Mouse (Mus musculus): ENCODE data around the gene Scarb2. TPM values are rescaled to one million over a fixed set of nuclear protein-coding genes. Genes with fewer than 3 reads are reported as not detected.

Scarb2 gene
- polyA plus RNA-seq, 1 experiment from 2014 or later, result 19.7 TPM

DNA sequence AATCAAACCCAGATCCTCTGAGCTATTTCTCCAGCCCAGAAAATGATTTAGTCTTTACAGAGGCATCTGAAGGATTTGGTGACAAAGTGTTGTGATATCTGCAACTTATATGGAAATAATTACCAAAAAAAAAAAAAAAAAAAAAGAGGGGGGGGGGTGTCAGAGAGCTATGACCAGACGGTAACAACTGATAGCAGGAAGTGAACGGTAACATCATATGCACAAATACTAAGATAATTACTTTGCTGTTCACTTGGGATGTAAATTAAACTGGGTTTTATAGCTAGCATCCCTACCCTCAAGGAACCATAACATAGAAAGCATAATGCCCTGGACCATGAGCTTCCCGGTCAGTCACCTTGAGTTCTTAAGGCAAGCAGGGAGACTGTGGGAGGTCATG lies 16.3 kb downstream of the Scarb2 start:
- WGBS, result 76% methylated on average over 3 of the region's 3 CpGs
- ATAC-seq, result no peak
- Histone ChIP-seq H3K27me3 (replicated peaks; ENCODE audit: control insufficient read depth, insufficient read depth, low read length) (no peaks in the 10 kb centered on the region), H3K9me3 (ENCODE audit: control insufficient read depth) (no peaks in the 10 kb centered on the region), H3K4me3 (ENCODE audit: low read depth, low read length) (no peak overlapping the region), H3K27ac (ENCODE audit: low read depth, low read length) (no peak overlapping the region), H3K4me2 (replicated peaks; ENCODE audit: low read depth) (no peak overlapping the region), H3K36me3 (ENCODE audit: control insufficient read depth, insufficient read depth) (no peaks in the 10 kb centered on the region; the same call in 1 of the 2 replicates), H3K4me1 (replicated peaks; ENCODE audit: control insufficient read depth, insufficient read depth, low read length) (peaks cover 10% of the 10 kb centered on the region), H3K9ac (ENCODE audit: low read depth, low read length) (no peak overlapping the region)
- TF ChIP-seq CTCF (IDR thresholded peaks at IDR 0.05; ENCODE audit: low read depth), result no peak

DNA sequence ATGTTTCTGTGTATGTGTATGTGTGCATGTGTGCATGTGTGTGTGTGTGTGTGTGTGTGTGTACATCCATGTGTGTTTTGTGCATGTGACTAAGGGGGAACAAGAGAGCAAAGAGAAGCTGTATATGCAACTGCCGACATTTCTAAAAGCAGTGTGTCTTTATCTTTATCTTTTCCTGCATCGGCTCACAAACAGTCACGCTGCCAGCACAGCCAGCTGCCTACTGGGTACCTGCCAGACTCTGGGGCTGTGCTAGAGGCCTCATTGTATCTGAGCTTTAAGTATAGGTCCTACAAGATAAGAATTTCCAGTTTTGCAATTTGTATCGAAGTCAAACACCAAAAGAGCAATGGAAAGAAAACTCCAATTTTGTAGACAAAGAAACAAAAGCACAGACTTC lies 17.1 kb downstream of the Scarb2 start:
- no peak overlapping the region for H3K4me2 ChIP-seq (replicated peaks; ENCODE audit: low read depth)
- H3K9ac ChIP-seq (ENCODE audit: low read depth, low read length), result no peak overlapping the region
- H3K27ac ChIP-seq (ENCODE audit: low read depth, low read length), result no peak overlapping the region
- H3K9me3 ChIP-seq (ENCODE audit: control insufficient read depth), result no peaks in the 10 kb centered on the region
- no peak for TF ChIP-seq CTCF (IDR thresholded peaks at IDR 0.05; ENCODE audit: low read depth)
- H3K4me1 ChIP-seq (replicated peaks; ENCODE audit: control insufficient read depth, insufficient read depth, low read length), result peaks cover 10% of the 10 kb centered on the region
- H3K4me3 ChIP-seq (ENCODE audit: low read depth, low read length), result no peak overlapping the region
- H3K27me3 ChIP-seq (replicated peaks; ENCODE audit: control insufficient read depth, insufficient read depth, low read length), result no peaks in the 10 kb centered on the region
- no peaks in the 10 kb centered on the region; the same call in 1 of the 2 replicates for H3K36me3 ChIP-seq (ENCODE audit: control insufficient read depth, insufficient read depth)
- ATAC-seq, result no peak
- WGBS, result 13% methylated on average over 4 of the region's 4 CpGs

DNA sequence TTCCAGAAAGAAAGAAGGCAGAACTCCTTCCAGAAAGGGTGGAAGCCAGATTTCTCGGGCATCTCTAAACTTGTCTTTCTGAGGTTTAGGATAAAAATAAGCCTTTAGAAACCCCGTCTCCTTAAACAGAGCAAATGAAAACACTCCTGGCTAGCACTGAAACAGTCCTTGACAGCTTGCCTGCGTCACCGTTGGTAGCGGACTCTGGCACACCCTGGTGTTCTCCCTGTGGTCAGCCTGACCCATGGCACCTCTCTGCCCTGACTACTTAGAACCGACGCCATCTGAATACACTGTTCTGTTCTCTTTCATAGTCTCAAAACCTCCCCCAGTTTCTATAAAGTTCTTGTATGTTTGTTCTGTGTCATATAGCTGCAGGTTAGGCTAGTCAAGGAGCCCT lies 17.7 kb downstream of the Scarb2 start:
- no peak overlapping the region for H3K27ac ChIP-seq (ENCODE audit: low read depth, low read length)
- peaks cover 3% of the 10 kb centered on the region for H3K36me3 ChIP-seq (ENCODE audit: control insufficient read depth, insufficient read depth)
- TF ChIP-seq CTCF (IDR thresholded peaks at IDR 0.05; ENCODE audit: low read depth), result 0 out of 2 replicates have a peak, but pooled peaks have one; percentile 22
- no peak overlapping the region for H3K4me3 ChIP-seq (ENCODE audit: low read depth, low read length)
- 0 out of 2 replicates have a peak overlapping the region, but pooled peaks have one; percentile 6 for H3K4me2 ChIP-seq (replicated peaks; ENCODE audit: low read depth)
- H3K27me3 ChIP-seq (replicated peaks; ENCODE audit: control insufficient read depth, insufficient read depth, low read length), result no peaks in the 10 kb centered on the region
- H3K9ac ChIP-seq (ENCODE audit: low read depth, low read length), result no peak overlapping the region
- peak; percentile 59; the same call in 1 of the 2 replicates for ATAC-seq
- H3K4me1 ChIP-seq (replicated peaks; ENCODE audit: control insufficient read depth, insufficient read depth, low read length), result peaks cover 10% of the 10 kb centered on the region
- no peaks in the 10 kb centered on the region for H3K9me3 ChIP-seq (ENCODE audit: control insufficient read depth)
- WGBS, result 44% methylated on average over 7 of the region's 7 CpGs

DNA sequence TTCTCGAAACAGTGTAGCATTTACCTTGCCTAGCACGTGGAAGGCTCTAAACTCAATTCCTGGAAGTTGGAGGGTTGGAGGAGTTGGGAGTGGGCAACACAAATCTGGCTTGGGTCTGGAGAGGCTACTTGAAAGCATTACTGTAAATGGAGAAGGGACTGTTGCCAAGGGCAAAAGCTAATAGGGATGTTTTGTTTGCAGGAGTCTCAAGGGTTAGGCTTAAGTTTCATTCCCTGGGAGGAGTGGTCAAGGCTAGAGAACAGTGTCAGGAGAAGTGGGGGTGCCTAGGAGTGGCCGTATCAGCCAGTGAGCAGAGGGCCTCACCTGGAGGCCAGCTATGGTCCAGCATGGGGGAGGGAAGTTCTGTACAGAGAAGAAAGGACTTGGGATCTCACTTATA lies 18.2 kb downstream of the Scarb2 start:
- Histone ChIP-seq H3K9ac (ENCODE audit: low read depth, low read length) (no peak overlapping the region), H3K27ac (ENCODE audit: low read depth, low read length) (0 out of 2 replicates have a peak overlapping the region, but pooled peaks have one; percentile 15), H3K4me3 (ENCODE audit: low read depth, low read length) (no peak overlapping the region), H3K36me3 (ENCODE audit: control insufficient read depth, insufficient read depth) (peaks cover 8% of the 10 kb centered on the region), H3K9me3 (ENCODE audit: control insufficient read depth) (no peaks in the 10 kb centered on the region), H3K4me2 (replicated peaks; ENCODE audit: low read depth) (0 out of 2 replicates have a peak overlapping the region, but pooled peaks have one; percentile 6), H3K27me3 (replicated peaks; ENCODE audit: control insufficient read depth, insufficient read depth, low read length) (no peaks in the 10 kb centered on the region), H3K4me1 (replicated peaks; ENCODE audit: control insufficient read depth, insufficient read depth, low read length) (peaks cover 10% of the 10 kb centered on the region)
- ATAC-seq, result peak; percentile 32; the same call in 1 of the 2 replicates
- peak; percentile 20 for TF ChIP-seq CTCF (IDR thresholded peaks at IDR 0.05; ENCODE audit: low read depth)
- 43% methylated on average over 3 of the region's 3 CpGs for WGBS

DNA sequence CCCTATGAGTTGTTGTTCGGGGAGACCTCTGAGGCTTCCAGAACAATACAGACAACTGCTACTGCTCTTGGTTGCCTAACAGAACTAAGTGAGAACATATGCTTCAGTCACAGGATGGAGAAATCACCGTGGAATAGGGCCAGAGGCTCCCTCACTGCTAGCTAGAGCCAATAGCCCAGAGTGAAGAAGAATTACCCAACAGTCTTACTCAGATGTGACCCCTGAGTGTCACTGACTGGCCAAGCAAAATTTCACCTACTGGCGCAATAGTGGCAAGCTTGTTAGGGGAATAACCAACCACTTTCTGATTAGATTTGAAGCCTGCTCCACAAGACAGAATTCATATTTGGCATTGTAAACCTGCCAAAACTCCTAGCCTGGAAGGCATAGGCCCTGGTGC lies 19.9 kb downstream of the Scarb2 start:
- no peak overlapping the region for H3K4me2 ChIP-seq (replicated peaks; ENCODE audit: low read depth)
- H3K4me1 ChIP-seq (replicated peaks; ENCODE audit: control insufficient read depth, insufficient read depth, low read length), result peaks cover 10% of the 10 kb centered on the region
- no peak for ATAC-seq
- H3K27ac ChIP-seq (ENCODE audit: low read depth, low read length), result no peak overlapping the region
- H3K4me3 ChIP-seq (ENCODE audit: low read depth, low read length), result no peak overlapping the region
- H3K9ac ChIP-seq (ENCODE audit: low read depth, low read length), result no peak overlapping the region
- H3K27me3 ChIP-seq (replicated peaks; ENCODE audit: control insufficient read depth, insufficient read depth, low read length), result no peaks in the 10 kb centered on the region
- peaks cover 19% of the 10 kb centered on the region for H3K36me3 ChIP-seq (ENCODE audit: control insufficient read depth, insufficient read depth)
- TF ChIP-seq CTCF (IDR thresholded peaks at IDR 0.05; ENCODE audit: low read depth), result no peak
- no peaks in the 10 kb centered on the region for H3K9me3 ChIP-seq (ENCODE audit: control insufficient read depth)
- WGBS, result 89% methylated on average over 3 of the region's 3 CpGs

DNA sequence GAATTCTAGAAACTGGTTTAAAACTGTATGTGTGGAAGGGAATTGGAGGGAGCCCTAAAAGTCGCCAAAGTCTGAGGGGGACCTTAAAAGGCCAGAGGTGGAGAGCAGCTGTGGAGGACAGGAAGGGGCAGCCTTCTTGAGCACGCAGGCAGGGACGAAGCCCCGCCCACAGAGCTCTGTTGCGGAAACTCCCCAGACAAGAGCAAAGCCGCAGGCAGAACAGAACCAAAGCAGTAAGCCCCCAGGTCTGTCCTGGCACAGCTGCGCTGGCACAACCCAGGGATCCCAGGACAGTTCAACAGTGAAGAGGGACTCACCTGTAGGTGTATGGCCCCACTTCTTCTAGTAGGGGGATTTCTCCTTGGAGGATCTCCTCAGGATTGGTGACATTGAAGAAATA lies 21.8 kb downstream of the Scarb2 start:
- no peak for ATAC-seq
- Histone ChIP-seq H3K4me3 (ENCODE audit: low read depth, low read length) (no peak overlapping the region), H3K36me3 (ENCODE audit: control insufficient read depth, insufficient read depth) (peaks cover 19% of the 10 kb centered on the region), H3K4me2 (replicated peaks; ENCODE audit: low read depth) (no peak overlapping the region), H3K27me3 (replicated peaks; ENCODE audit: control insufficient read depth, insufficient read depth, low read length) (no peaks in the 10 kb centered on the region), H3K4me1 (replicated peaks; ENCODE audit: control insufficient read depth, insufficient read depth, low read length) (peaks cover 10% of the 10 kb centered on the region), H3K9ac (ENCODE audit: low read depth, low read length) (no peak overlapping the region), H3K27ac (ENCODE audit: low read depth, low read length) (no peak overlapping the region), H3K9me3 (ENCODE audit: control insufficient read depth) (no peaks in the 10 kb centered on the region)
- TF ChIP-seq CTCF (IDR thresholded peaks at IDR 0.05; ENCODE audit: low read depth), result no peak
- WGBS, result 73% methylated on average over 7 of the region's 7 CpGs

DNA sequence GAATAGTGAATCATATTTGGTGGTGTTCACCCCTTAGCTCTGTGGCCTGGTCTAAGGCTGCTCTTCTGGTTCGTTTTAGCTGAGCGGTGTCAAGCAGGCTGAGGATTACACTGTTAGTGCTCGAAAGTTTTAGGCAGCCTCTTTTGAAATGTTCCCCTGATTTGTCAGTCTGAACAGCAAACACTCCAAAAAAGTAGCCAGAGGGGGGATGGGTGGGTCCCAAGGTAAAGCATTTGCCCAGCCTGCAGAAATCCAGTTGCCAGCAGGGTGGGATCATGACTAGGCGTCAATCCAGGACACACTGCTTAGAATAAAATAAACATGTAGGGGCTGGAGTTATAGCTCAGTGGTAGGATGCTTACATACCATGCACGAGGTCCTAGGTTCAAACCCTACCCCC lies 33.8 kb downstream of the Scarb2 start:
- Histone ChIP-seq H3K27me3 (replicated peaks; ENCODE audit: control insufficient read depth, insufficient read depth, low read length) (no peaks in the 10 kb centered on the region), H3K4me2 (replicated peaks; ENCODE audit: low read depth) (no peak overlapping the region), H3K36me3 (ENCODE audit: control insufficient read depth, insufficient read depth) (peaks cover 13% of the 10 kb centered on the region), H3K4me1 (replicated peaks; ENCODE audit: control insufficient read depth, insufficient read depth, low read length) (no peaks in the 10 kb centered on the region), H3K9ac (ENCODE audit: low read depth, low read length) (no peak overlapping the region), H3K4me3 (ENCODE audit: low read depth, low read length) (no peak overlapping the region), H3K27ac (ENCODE audit: low read depth, low read length) (no peak overlapping the region), H3K9me3 (ENCODE audit: control insufficient read depth) (no peaks in the 10 kb centered on the region)
- 63% methylated on average over 5 of the region's 5 CpGs for WGBS
- no peak for TF ChIP-seq CTCF (IDR thresholded peaks at IDR 0.05; ENCODE audit: low read depth)
- no peak for ATAC-seq
